Mouse (Mus musculus) heart, embryonic 10.5 days (tissue): ENCODE measurements at regions not wholly inside any gene's neighbourhood (a gene's known extent, or its start where the extent isn't known, plus 50 kb on each side); places are given as distances from the start of the nearest gene placed in this dataset.

Source experiments
- DNase-seq: peaks from one replicate; pipeline ENCODE4 v3.0.0-alpha.2; 2017; ENCODE audit warnings: low spot score
- H3K27ac ChIP-seq: fragments of 300-500 bp; sonication (generic); 2 replicates; pipeline ENCODE4 v1.5.1; 2016; ENCODE audit warnings: mild to moderate bottlenecking
- H3K27me3 ChIP-seq: fragments of 300-500 bp; sonication (generic); 2 replicates; pipeline ENCODE4 v1.6.1; 2016; ENCODE audit warnings: mild to moderate bottlenecking; ENCODE audit not compliant: poor library complexity, insufficient read depth, severe bottlenecking
- H3K36me3 ChIP-seq: fragments of 300-500 bp; sonication (generic); 2 replicates; pipeline ENCODE4 v1.6.1; 2016; ENCODE audit warnings: mild to moderate bottlenecking, moderate library complexity
- H3K4me1 ChIP-seq: fragments of 300-500 bp; sonication (generic); 2 replicates; pipeline ENCODE4 v1.6.1; 2016; ENCODE audit warnings: mild to moderate bottlenecking
- H3K4me3 ChIP-seq: fragments of 300-500 bp; sonication (generic); 2 replicates; pipeline ENCODE4 v1.5.1; 2016; ENCODE audit warnings: mild to moderate bottlenecking, moderate library complexity
- H3K9me3 ChIP-seq: fragments of 300-500 bp; sonication (generic); 2 replicates; pipeline ENCODE4 v1.6.1; 2016; ENCODE audit warnings: mild to moderate bottlenecking, moderate library complexity
- WGBS: fragments of 180-500 bp; shearing (Covaris S2); methylation state at CpG from one replicate; pipeline ENCODE4 v1.1.7; 2016; 5-methylcytosine and 5-hydroxymethylcytosine counted together

DNA sequence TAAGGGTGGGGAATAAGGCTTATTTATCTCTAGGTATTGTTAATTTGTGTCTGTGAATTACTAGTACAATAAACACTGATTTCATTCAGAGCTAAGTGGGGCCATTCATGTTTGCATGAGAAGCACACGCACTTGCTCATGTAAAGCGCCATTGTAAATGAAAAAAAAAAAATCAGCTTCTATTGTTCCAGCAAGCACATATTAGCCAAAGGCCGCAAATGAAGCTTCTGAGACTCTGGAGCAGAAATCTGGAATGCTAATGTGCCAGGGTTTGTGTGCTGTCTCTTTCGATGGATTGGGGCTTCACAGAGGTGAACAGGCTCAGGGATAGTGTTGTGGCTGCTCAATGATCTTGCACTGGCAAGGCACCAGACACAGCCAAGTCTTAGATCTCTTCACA lies 77.2 kb upstream of the Npy start:
- 87% methylated on average over 4 of the region's 4 CpGs for whole genome bisulfite sequencing
- Histone ChIP-seq H3K27me3 (no peaks in the 10 kb centered on the region), H3K4me3 (no peak overlapping the region), H3K9me3 (no peaks in the 10 kb centered on the region), H3K27ac (no peak overlapping the region), H3K4me1 (no peaks in the 10 kb centered on the region), H3K36me3 (no peaks in the 10 kb centered on the region)
- no peak for DNase-seq

- WGBS: 64% methylated on average over 2 of the region's 2 CpGs
Measured at GRCm38 (mm10) chr6:49750544-49750943, 72.0 kb upstream of the Npy start.

GRCm38 (mm10) chr6:49759614-49760013 lies 62.9 kb upstream of the Npy start:
- no peaks in the 10 kb centered on the region for H3K9me3 ChIP-seq

More at GRCm38 (mm10) chr6:49750544-49750943, 72.0 kb upstream of the Npy start:
- no peaks in the 10 kb centered on the region for H3K4me1 ChIP-seq
- H3K27ac ChIP-seq: no peak overlapping the region
- H3K36me3 ChIP-seq: no peaks in the 10 kb centered on the region
- DNase-seq: no peak
- no peak overlapping the region for H3K4me3 ChIP-seq
- H3K27me3 ChIP-seq: no peaks in the 10 kb centered on the region
- no peaks in the 10 kb centered on the region for H3K9me3 ChIP-seq

GRCm38 (mm10) chr6:49764746-49765145 lies 57.8 kb upstream of the Npy start:
- H3K36me3 ChIP-seq: no peaks in the 10 kb centered on the region
- no peaks in the 10 kb centered on the region for H3K27me3 ChIP-seq
- H3K4me3 ChIP-seq: no peak overlapping the region
- DNase-seq: no peak
- H3K4me1 ChIP-seq: no peaks in the 10 kb centered on the region
- 78% methylated on average over 4 of the region's 4 CpGs for WGBS
- H3K27ac ChIP-seq: no peak overlapping the region
- no peaks in the 10 kb centered on the region for H3K9me3 ChIP-seq

More at GRCm38 (mm10) chr6:49759614-49760013, 62.9 kb upstream of the Npy start:
- Histone ChIP-seq H3K27ac (no peak overlapping the region), H3K4me3 (no peak overlapping the region), H3K27me3 (no peaks in the 10 kb centered on the region), H3K4me1 (no peaks in the 10 kb centered on the region), H3K36me3 (no peaks in the 10 kb centered on the region)
- DNase-seq: peak; percentile 41
- WGBS: 83% methylated on average over 6 of the region's 6 CpGs

DNA sequence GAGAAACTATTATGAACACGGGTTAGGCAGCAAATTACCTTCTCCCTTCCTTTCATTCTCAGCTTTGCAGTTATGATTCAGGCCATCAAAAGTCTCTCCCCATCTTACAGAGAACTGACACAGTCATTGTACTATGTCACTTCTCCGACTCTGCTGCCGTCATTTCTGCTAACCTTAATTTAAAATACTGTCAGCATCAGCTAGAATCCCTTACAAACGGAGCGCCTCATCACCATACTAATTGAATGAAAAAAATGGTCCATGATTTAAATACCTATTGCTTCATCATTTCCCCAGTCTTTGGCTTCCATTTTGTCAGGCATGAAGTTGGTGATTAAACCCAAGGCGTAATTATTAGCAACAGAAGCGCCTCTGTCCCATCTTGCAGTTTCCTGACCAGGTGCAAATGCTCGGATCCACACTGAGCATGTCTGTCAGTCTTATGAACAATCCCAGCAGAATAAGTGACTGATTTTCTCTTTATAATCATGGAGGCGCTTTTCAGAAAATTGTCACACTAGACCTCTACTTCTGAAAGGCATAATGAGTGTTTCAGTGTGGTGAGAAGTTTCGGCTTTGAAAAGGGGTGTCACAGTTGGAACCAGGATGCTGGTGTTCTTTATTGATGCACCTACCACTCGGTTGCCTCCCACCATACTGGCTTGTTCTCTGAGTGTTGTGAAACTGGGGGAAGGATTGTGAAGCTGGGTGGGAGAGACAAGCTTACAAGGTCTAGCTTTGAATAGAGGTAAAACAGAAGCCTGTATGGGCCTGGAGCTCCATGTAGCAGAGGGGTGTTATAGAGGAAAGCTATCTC lies 52.4 kb upstream of the Npy start:
- DNase-seq: no peak
- H3K27me3 ChIP-seq: no peaks in the 10 kb centered on the region
- H3K27ac ChIP-seq: no peak overlapping the region
- no peaks in the 10 kb centered on the region for H3K36me3 ChIP-seq
- no peaks in the 10 kb centered on the region for H3K9me3 ChIP-seq
- WGBS: 86% methylated on average over 11 of the region's 11 CpGs
- H3K4me3 ChIP-seq: no peak overlapping the region
- peaks cover 4% of the 10 kb centered on the region; the same call in 1 of the 2 replicates for H3K4me1 ChIP-seq
